Mouse (Mus musculus): ENCODE measurements around the gene Gpm6b.

Gpm6b gene

DNA sequence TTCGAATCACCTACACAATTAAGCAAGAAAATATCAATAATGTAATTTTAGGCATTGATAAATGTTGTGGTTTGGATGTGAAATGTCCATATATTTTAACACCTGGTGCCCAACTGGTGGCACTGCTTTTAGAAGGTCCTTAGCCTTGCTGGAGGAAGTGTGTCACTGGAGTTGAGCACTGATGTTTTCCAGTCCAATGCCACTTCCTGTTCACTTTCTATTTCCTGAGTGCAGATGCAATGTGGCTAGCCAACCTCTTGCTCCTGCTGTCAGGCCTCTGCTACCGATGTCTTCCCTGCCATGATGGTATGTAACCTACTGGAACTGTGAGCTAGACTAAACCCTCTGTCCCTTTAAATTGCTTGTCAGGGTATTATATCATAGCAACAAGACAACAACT is 65.6 kb downstream of the Gpm6b start:
- DNase-seq (ENCODE audit: low spot score in 2 of 2): no peak

DNA sequence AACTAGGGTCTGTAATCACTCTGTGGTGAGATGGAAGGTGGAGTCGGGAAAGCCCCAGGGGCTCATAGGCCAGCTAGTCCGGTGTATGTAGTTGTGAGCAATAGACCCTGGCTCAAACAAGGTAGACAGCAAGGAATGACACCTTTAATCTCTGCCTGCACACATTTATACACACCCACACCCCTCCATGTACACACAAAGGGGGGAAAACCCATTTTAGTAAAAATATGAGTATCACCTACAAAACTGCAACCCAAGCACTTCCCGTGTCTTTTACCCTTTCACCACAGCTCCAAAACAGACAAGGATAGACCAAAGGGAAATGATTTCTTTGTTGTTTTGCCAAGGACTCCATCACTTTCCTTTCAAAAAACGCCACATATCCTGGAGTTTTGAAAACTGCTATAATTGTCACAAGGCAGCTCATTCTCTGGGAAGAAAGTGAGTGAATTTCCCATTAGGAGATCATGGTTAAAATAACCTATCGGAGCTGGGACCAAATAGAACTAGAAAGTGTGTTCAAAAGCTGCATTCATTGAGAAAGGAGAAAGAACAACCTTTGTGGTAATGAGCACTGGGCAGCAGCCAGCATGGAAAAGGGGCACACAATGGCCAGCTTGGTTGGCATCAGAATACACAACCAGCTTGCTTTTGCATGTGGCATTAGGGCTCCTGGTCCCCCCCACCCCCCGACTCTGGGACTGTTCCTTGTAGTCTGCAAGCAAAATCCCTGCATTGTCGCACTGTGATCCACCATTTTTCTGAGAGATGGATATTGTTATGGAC is 68.9 kb downstream of the Gpm6b start:
- DNase-seq (ENCODE audit: low spot score in 2 of 2): peak in 1 of 2 experiments; percentile 39

DNA sequence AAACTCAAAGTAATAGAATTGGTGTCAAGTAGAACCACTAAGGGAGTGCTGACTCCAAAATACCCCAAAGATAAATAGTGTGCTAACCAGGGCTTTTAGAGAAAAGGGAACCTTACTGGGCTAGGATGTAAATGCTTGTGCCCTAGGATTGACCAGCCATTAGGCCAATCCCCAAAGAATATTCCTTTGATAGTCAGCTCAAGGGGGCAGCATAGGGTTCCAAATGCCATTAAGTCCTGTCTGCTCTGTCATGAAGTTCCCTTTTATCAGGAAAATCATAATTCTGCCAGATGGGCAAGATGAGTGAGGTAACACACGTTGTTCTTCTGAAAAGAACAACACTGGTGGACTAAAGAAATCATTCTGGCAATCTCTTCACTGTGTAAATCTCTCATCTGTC is 70.1 kb downstream of the Gpm6b start:
- no peak for DNase-seq (ENCODE audit: low spot score in 2 of 2)

DNA sequence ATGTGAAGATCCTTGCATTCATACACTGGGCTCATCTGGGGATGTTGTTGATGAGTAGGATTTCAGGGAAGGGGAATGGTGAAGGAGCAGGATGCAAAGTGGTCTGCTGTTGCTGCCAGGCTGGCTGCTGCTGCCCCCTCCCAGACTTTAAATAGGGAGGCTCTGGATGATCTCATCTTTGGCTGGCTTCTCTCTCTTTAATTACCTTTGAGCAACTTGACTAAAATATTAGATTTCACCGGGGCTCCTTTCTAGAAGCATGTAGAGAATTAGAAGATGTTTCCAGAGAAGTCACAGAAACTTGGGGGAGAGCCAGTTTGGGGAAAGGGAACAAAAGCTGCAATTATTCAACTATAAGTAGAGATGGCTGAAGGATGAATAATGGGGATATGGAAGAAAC is 76.5 kb downstream of the Gpm6b start:
- DNase-seq (ENCODE audit: low spot score in 2 of 2): no peak

DNA sequence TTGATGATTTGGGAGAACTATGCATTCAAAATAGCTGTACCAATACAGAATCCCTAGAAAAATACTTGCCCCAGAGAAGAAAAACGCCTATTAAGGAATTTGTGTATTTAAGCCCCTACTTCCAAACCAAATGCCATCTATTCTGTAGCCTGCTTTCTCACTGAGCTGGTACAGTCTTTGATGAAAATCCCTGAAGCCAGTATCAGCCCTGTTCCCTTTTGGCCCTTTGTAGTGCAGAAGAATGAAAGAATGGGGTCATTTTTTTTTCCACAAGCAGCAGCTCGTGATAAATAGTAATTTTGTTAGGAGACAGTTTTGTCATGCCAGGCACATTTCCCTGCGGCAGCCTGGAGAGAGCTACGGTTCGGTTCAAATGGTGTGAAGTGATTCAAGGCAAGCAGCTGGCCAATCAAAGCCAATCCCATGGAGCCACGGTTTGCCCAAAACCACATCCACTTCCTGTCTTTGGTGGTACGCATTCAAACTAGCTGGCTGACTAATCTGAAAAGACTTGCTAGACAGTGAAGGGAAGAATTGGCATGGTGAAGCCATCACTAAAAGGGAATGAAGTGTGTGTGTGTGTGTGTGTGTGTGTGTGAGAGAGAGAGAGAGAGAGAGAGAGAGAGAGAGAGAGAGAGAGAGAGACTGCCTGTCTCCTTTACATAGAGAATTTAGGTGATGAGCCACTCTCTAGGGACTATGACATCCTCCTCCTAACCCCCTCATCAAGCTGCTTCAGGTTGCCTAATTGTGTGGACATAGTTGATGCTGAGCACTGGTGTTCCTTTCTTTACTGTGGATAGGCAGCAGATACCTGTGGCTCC is 78.1 kb downstream of the Gpm6b start:
- peak in 1 of 2 experiments; percentile 51 for DNase-seq (ENCODE audit: low spot score in 2 of 2)

DNA sequence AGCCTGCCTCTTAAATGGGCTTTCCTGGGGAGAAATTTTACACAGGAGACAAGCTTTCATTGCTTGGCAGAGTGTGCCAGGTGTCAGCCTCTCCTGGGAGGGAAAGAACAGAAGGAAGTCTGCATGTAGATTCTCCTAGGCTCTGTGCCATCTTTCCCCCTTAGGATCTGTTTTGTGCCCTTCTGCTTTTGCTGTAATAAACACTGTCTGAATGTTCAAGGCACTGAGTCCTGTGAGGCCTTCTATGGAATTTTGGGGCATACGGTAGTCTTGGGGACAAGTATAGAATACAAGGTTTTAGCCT is 78.6 kb downstream of the Gpm6b start:
- peak in 1 of 2 experiments; percentile 34 for DNase-seq (ENCODE audit: low spot score in 2 of 2)

DNA sequence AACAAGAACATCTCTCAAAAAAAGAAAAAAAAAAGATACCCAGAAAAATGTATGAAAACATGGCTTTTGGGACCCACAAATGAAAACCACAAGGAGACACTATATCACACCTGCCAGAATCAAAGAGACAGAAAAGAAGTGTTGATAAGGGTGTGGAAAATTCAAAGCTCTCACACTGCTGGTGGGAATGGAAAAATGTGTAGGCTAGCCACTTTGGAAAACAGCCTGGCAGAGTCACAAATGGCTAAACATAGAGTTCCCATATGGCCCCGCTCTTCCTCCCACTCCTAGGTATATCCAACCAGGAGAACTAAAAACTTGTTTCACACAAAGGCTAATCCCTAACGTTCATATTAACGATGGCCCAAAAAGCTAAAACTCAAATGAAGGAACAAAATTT is 84.5 kb downstream of the Gpm6b start:
- DNase-seq (ENCODE audit: low spot score in 2 of 2): peak in 1 of 2 experiments; percentile 67

DNA sequence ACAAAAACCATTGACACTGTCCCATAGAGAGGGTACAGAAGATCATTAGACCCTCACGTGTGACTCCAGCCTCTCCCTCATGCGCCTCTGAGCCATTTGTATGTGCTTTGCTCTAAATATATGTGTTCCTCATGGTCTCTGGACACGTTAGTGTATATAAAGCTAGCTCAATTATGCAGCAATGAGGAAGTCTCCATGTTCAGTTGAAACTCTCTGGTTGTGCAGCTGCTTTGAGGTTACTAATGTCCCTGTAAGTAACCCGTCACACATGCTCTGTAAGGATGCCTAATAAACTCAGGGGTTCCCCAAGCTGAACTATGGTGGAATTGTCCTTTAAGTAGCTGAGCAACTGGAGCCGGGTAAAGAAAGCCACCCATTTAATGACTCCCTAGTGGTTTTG is 88.9 kb downstream of the Gpm6b start:
- DNase-seq (ENCODE audit: low spot score in 2 of 2): no peak

DNA sequence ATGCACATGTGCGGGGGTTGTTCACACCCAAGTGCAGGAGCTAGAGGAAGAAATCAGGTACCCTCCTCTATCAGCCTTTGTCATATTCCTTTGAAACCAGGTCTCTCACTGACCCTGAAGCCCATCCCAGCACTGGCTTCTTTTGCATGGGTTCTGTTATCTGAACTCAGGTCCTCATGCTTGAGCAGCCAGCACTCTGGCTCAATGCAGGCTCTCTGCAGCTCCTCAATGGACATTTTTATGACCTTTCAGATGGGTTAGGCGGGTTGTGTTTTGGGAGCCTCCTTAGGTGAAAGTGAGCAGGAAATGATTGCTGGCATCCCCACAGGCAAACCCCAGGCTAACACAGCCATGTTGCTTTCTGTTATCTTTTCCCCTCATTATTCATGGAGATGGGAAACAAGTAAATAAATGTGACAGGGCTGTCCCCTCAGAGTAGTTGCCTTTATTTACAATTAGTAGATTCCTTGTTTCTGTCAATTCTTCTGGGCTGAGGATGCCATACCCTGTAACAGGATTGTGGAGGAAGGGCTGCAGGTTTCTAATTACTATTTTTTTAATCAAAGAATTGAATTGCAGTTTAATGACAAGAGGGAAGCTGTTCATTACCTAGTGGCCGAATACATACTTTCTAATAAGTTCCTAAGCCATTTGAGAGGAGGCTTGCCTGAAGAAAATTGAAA is 89.6 kb downstream of the Gpm6b start:
- no peak for DNase-seq (ENCODE audit: low spot score in 2 of 2)

DNA sequence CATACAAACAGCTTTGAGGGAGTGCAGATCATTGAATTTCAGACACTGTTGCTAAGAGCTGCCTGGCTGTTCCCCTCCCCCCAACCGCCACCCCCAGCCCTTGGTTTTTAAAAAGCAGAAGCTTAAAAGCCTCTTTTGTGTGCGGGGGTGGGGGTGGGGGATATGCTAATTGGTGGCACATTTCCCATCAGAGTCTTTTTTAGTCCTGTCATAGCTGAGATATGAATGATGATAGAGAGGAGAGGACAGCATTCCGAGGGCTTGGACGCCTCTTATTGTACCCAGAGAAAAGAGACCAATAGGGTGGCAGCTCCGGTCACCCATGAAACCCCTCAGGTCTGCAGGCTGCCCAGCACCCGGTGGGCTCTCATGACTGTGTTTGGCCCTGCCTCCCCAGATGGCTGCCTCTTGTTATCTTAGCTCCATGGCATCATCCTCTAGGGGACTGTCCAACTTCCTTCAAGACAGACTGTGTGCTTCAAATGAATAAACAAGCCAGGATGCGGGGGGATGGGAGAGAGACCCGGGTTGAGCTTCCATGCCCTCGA is 90.3 kb downstream of the Gpm6b start:
- DNase-seq (ENCODE audit: low spot score in 2 of 2): no peak

DNA sequence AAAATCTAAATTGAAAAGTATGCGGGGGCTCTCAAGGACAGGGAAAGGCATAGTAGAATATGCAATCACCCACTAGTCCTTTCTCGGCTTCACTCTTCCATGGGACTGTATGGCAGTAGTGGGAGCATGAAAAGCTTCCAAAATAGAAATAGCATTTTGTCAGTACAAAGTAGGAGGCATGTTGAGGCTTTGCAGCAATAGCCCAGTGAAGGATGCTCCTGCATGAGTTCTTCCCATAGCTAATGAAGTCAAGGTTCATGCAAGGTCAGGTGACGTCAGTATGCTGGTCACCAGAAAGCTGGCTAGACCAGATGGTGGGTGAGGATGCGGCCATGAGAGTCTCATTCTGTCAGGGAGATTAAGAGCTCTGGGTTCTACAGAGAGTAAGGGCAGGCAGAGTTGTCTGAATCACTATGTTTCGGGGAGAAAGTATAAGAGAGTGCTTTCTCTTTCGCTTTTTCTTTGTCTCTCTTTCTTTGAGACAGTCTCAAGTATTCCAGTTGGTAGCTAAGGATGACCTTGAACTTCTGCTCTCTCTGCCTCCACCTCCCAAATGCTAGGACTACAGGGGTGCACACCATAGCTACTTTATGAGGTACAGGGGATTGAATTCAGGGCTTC is 95.9 kb downstream of the Gpm6b start:
- DNase-seq (ENCODE audit: low spot score in 2 of 2): no peak

DNA sequence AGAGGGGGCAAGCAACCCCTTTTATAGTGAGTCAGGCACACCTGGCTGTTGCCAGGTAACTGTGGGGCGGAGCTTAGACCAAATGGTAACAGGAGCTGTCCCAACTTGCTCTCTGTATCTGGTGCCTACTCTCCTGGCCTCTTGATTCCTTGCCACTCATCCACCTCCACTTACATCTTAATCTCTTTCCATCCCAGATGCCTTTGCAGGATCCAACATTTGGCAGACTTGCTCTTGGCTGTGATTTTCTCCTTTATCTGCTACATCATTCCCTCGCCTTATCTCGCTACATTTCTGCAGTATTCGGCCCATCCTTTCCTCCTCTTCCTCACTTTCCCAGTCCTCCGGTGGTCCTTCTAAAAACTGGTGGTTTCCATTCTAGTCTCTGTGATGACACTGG is 99.6 kb downstream of the Gpm6b start:
- peak in 1 of 2 experiments; percentile 25 for DNase-seq (ENCODE audit: low spot score in 2 of 2)

DNA sequence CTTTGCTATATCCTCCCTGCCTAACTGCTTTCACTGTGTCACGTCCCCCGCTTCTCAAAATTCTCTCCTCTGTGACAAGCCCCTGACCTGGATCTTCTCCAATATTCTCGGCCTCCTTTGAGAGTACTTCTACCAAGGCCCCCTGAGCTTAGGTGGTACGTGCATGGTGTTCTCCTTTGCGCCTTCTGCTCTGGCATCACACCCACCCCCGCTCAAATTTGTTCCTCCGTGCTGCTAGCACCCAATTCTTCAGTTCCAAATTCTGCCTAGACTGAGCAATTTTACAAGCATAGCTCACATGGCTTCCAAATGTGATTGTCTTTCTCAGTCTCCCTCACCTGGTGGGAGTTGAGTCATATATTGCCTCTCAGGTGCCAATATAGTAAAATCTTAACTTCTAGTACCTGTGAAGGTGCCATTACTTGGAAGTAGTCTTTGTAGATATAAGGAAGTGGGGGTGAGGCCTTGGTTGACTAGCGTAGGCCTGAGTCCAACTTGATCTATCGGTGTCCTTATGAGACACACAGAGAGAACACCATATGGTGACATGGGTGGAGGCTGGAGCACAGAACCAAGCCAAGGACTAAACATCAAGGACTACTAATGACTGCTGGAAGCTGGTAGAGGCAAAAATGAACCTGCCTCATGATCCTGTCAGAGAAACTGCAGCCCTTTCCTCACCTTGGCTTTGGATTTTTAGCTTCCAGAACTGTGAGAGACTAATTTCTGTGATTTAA is 100.2 kb downstream of the Gpm6b start:
- DNase-seq (ENCODE audit: low spot score in 2 of 2): peak in 1 of 2 experiments; percentile 75

DNA sequence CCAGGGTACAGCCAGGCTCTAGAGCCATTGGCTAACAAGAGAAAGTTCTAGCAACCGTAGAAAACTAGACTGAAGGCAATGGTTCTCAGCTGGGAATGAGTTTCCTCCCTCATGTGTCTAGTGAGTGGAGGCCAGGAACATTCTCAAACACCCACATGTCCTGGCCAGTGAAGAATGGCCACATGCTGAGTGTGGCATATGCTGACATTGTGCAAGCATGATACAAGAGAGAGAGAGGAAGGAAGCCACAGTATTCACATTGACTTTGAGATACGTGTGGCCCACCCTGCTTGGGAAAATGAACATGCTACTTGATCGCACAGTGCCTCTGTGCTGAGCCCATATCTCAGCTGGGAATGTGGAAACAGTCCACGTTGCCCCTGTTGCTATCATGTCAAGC is 101.2 kb downstream of the Gpm6b start:
- DNase-seq (ENCODE audit: low spot score in 2 of 2): no peak

DNA sequence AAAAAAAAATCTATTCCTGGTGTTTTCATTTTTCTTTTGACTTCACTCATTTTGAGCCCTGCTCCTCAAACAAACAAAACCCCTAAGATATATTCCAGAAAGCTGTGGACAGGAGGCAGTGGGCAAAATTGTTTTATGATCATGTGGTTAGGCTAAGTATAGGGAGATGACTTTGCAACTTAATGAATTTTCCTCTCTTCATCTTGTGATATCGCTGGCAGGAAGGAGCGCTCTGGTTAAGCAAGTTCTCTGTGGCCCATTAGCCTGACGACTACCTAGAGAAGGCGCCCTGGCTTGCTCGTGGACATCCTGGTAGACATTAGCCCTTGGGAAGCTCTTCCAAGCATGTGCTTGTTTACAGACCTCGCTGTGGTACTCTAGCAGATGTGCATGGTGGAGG is 103.1 kb downstream of the Gpm6b start:
- no peak for DNase-seq (ENCODE audit: low spot score in 2 of 2)

DNA sequence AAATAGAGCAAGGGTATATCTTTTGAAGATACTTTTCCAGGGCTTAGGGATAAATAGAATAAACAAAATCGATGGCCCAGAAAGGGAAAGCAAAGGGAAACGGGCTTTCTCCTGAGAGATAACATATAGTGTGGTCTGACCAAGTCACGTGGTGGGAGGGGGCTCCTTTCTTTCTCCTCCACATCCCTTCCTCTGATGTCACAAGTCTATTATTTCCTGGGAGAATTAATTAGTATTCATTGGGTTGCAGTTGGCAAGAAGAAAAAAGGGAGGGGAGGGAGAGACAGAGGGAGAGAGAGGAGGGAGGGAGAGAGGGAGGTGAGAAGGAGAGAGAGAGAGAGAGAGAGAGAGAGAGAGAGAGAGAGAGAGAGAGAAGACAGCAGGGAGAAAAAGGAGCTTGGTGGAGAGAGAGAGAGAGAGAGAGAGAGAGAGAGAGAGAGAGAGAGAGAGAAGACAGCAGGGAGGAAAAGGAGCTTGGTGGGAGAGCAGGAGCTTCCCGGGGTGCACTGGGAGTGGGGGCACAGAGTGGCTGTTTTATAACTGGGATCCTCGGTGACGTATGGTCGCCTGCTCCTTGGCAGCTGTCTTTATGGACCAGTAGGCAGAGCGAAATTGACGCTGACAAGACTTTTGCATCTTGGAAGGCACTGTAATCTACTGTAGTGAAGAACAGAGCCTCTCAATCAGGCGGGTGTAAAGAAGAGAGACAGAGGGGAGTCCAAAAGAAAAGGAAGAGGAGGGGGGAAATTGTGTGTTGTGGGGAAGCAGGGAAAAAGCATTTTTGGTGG is 105.7 kb downstream of the Gpm6b start:
- peak in 1 of 2 experiments; percentile 58 for DNase-seq (ENCODE audit: low spot score in 2 of 2)

DNA sequence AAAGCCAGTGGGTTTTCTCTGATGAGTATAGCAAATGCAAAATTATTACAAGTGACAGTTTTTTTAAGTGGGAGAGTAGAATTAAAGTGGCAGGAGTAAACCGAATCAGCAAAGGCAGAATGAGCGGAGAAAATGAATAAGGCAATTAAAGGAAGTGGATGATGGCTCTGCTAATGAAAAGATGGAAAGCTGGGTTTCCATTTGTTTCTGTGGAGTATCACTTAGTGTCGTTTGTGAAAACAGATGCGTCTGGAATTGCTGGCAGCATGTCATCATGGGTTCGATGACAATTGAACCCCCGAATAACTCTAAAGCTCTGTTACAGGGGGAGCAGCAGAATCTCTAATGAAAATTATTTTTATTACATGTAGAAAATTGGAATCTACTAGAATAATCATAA is 109.4 kb downstream of the Gpm6b start:
- DNase-seq (ENCODE audit: low spot score in 2 of 2): no peak

DNA sequence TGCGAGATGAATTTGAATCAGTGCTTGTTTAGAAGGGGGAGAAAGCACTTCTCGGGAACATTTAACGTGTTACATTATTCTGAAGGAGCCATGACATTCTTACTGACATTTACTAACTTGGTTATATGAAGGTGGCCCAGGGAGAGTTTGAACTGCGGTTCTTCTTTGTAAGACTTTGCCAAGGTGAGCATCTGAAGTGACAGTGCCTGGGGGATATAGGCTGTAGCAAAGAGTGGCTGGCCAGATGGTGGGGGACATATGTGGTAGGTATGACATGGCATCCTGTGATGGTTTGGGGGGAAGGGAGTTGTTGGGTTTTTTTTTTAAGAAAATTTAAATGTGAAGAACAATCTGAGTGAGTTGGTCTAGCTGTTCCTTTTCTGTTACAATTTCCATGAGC is 109.9 kb downstream of the Gpm6b start:
- DNase-seq (ENCODE audit: low spot score in 2 of 2): no peak

DNA sequence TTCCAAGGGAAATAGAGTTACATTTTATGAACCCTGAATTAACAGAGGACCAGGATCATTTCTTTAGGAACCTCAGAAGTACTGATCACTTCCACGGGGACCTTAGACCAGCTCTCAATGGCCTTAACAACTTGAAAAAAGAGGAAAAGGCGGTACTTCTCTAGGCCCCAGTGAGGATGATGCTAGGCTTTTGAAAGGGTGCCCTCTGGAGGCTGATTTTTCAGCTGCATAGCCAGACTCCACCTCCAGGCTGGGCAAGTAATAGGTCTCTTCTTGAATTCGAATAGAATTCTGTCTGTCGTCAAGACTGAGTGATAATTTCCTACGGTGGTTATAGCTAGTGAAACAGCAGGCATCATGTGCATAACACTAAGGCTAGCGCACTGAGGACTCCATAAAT is 113.1 kb downstream of the Gpm6b start:
- peak in 1 of 2 experiments; percentile 82 for DNase-seq (ENCODE audit: low spot score in 2 of 2)

DNA sequence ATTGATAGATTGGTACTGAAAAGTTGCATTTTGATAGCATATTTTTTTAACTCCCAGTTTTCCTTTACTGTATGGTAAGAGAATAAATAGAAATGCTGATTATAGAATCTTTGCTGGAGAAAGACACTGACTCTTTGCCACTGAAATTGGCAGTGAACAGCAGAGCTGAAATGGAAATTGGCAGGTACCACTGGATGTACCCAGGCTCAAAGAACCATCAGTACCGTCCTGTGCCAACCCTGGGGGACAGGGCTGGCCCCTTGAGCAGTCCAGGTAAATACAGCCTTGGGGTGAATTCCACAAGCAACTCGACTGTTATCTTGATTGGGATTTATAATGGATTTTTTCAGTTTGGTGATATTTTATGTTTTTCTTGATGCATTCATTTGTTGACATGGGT is 114.7 kb downstream of the Gpm6b start:
- no peak for DNase-seq (ENCODE audit: low spot score in 2 of 2)
